Mouse (Mus musculus) MEL (cell line): ENCODE data around the gene Grid1. TPM values are rescaled to one million over a fixed set of nuclear protein-coding genes. Genes with fewer than 3 reads are reported as not detected.

Experiments used
- DNase-seq: peaks from one replicate; pipeline ENCODE4 v3.0.0; 2011; ENCODE audit warnings: low read depth, low spot score
- H3K27ac ChIP-seq: 2 replicates; pipeline ENCODE4 v1.5.1; 2012; ENCODE audit warnings: low read depth, mild to moderate bottlenecking, control low read depth, low read length, moderate library complexity; ENCODE audit not compliant: control insufficient read depth
- H3K27me3 ChIP-seq, 2 experiments: fragments of 150-350 bp in 1 of 2; sonication (generic) in 1 of 2; 2 replicates each; pipeline ENCODE4 v1.6.1; 2012; ENCODE audit warnings: low read length in 2 of 2, mild to moderate bottlenecking in 2 of 2, improper control_type of control experiment in 1 of 2, moderate library complexity in 1 of 2; ENCODE audit not compliant: insufficient read depth in 2 of 2, control insufficient read depth in 1 of 2
- H3K36me3 ChIP-seq, 2 experiments: 2 replicates each; pipeline ENCODE4 v1.6.1; 2012 to 2014; ENCODE audit warnings: low read length in 2 of 2, improper control_type of control experiment in 1 of 2, inconsistent platforms in 1 of 2, mild to moderate bottlenecking in 1 of 2; ENCODE audit not compliant: insufficient read depth in 2 of 2, control insufficient read depth in 1 of 2
- H3K4me1 ChIP-seq, 2 experiments: fragments of 150-350 bp in 1 of 2; sonication (generic) in 1 of 2; 2 replicates each; pipeline ENCODE4 v1.6.1; 2012; ENCODE audit warnings: low read length in 2 of 2, improper control_type of control experiment in 1 of 2, mild to moderate bottlenecking in 1 of 2; ENCODE audit not compliant: insufficient read depth in 2 of 2, control insufficient read depth in 1 of 2
- H3K4me3 ChIP-seq, 2 experiments: fragments of 150-350 bp in 1 of 2; sonication (generic) in 1 of 2; 2 replicates each; pipeline ENCODE4 v1.5.1; 2012; ENCODE audit warnings: low read depth in 2 of 2, low read length in 2 of 2, mild to moderate bottlenecking in 2 of 2, moderate library complexity in 2 of 2, control low read depth in 1 of 2, improper control_type of control experiment in 1 of 2; ENCODE audit not compliant: control insufficient read depth in 1 of 2, insufficient read depth in 1 of 2
- H3K79me2 ChIP-seq: 2 replicates; pipeline ENCODE4 v1.6.1; 2012; ENCODE audit warnings: mild to moderate bottlenecking, low read length, moderate library complexity; ENCODE audit not compliant: control insufficient read depth, poor library complexity, insufficient read depth
- H3K9ac ChIP-seq: 2 replicates; pipeline ENCODE4 v1.6.1; 2012; ENCODE audit warnings: low read depth, mild to moderate bottlenecking, control low read depth, low read length, moderate library complexity; ENCODE audit not compliant: control insufficient read depth, poor library complexity, severe bottlenecking
- H3K9me3 ChIP-seq: fragments of 150-350 bp; sonication (generic); replicated peaks from 2 replicates; pipeline ENCODE4 v1.6.1; 2012; ENCODE audit warnings: mild to moderate bottlenecking, low read length, improper control_type of control experiment, moderate library complexity; ENCODE audit not compliant: insufficient read depth
- CHD1 ChIP-seq: IDR thresholded peaks from 2 replicates; pipeline ENCODE4 v1.6.1; 2012; ENCODE audit warnings: low read depth, mild to moderate bottlenecking, inconsistent platforms, low read length, improper control_type of control experiment
- E2F4 ChIP-seq: IDR thresholded peaks from 2 replicates; pipeline ENCODE4 v1.6.1; 2011; ENCODE audit warnings: low read depth, low read length, improper control_type of control experiment, borderline replicate concordance
- ELF1 ChIP-seq: IDR thresholded peaks from 2 replicates; pipeline ENCODE4 v1.6.1; 2014; ENCODE audit warnings: low read depth, mild to moderate bottlenecking, inconsistent platforms, low read length, improper control_type of control experiment, moderate library complexity
- EP300 ChIP-seq, 2 experiments: IDR thresholded peaks; 2 replicates each; pipeline ENCODE4 v1.6.1; 2011; ENCODE audit warnings: improper control_type of control experiment in 2 of 2, low read length in 2 of 2, low read depth in 1 of 2, mild to moderate bottlenecking in 1 of 2
- ETS1 ChIP-seq: IDR thresholded peaks from 2 replicates; pipeline ENCODE4 v1.6.1; 2012; ENCODE audit warnings: low read depth, mild to moderate bottlenecking, inconsistent platforms, low read length, improper control_type of control experiment, moderate library complexity
- GABPA ChIP-seq: IDR thresholded peaks from 2 replicates; pipeline ENCODE4 v1.6.1; 2012; ENCODE audit warnings: low read depth, mild to moderate bottlenecking, inconsistent platforms, low read length, improper control_type of control experiment, moderate library complexity
- GATA1 ChIP-seq: IDR thresholded peaks from 2 replicates; pipeline ENCODE4 v1.6.1; 2011; ENCODE audit warnings: low read depth, low read length, improper control_type of control experiment
- HCFC1 ChIP-seq: IDR thresholded peaks from 2 replicates; pipeline ENCODE4 v1.6.1; 2012; ENCODE audit warnings: low read depth, mild to moderate bottlenecking, inconsistent platforms, low read length, improper control_type of control experiment, moderate library complexity
- KAT2A ChIP-seq: conservative IDR thresholded peaks from 2 replicates; pipeline ENCODE4 v1.6.1; 2012; ENCODE audit warnings: low read depth, low read length, improper control_type of control experiment, inconsistent platforms
- MAX ChIP-seq: IDR thresholded peaks from 2 replicates; pipeline ENCODE4 v1.6.1; 2011; ENCODE audit warnings: low read length, improper control_type of control experiment
- MAZ ChIP-seq: IDR thresholded peaks from 2 replicates; pipeline ENCODE4 v1.6.1; 2012; ENCODE audit warnings: low read depth, mild to moderate bottlenecking, inconsistent platforms, low read length, improper control_type of control experiment
- MEF2A ChIP-seq: IDR thresholded peaks from 2 replicates; pipeline ENCODE4 v1.6.1; 2014; ENCODE audit warnings: low read depth, mild to moderate bottlenecking, inconsistent platforms, low read length, improper control_type of control experiment; ENCODE audit not compliant: poor library complexity, insufficient replicate concordance, severe bottlenecking; ENCODE audit errors: extremely low read depth
- MXI1 ChIP-seq: IDR thresholded peaks from 2 replicates; pipeline ENCODE4 v1.6.1; 2011; ENCODE audit warnings: mild to moderate bottlenecking, low read depth, low read length, improper control_type of control experiment
- MYB ChIP-seq: IDR thresholded peaks from 2 replicates; pipeline ENCODE4 v1.6.1; 2011; ENCODE audit warnings: mild to moderate bottlenecking, low read depth, low read length, improper control_type of control experiment
- MYC ChIP-seq: IDR thresholded peaks from 2 replicates; pipeline ENCODE4 v1.6.1; 2011; ENCODE audit warnings: low read depth, mild to moderate bottlenecking, low read length, improper control_type of control experiment, moderate library complexity
- NELFE ChIP-seq: IDR thresholded peaks from 2 replicates; pipeline ENCODE4 v1.6.1; 2011; ENCODE audit warnings: low read depth, low read length, improper control_type of control experiment
- POLR2AphosphoS2 ChIP-seq: IDR thresholded peaks from 2 replicates; pipeline ENCODE4 v1.6.1; 2011; ENCODE audit warnings: low read length, improper control_type of control experiment
- RAD21 ChIP-seq: IDR thresholded peaks from 2 replicates; pipeline ENCODE4 v1.6.1; 2011; ENCODE audit warnings: mild to moderate bottlenecking, low read depth, low read length, improper control_type of control experiment
- RCOR1 ChIP-seq: IDR thresholded peaks from 2 replicates; pipeline ENCODE4 v1.6.1; 2012; ENCODE audit warnings: low read depth, mild to moderate bottlenecking, inconsistent platforms, low read length, improper control_type of control experiment
- SIN3A ChIP-seq: IDR thresholded peaks from 2 replicates; pipeline ENCODE4 v1.6.1; 2012; ENCODE audit warnings: low read length, improper control_type of control experiment, inconsistent platforms
- TCF12 ChIP-seq: IDR thresholded peaks from 2 replicates; pipeline ENCODE4 v1.6.1; 2014; ENCODE audit warnings: low read depth, mild to moderate bottlenecking, inconsistent platforms, low read length, improper control_type of control experiment, moderate library complexity
- ZKSCAN1 ChIP-seq: IDR thresholded peaks from 2 replicates; pipeline ENCODE4 v1.6.1; 2012; ENCODE audit warnings: low read depth, mild to moderate bottlenecking, inconsistent platforms, low read length, improper control_type of control experiment, moderate library complexity
- polyA plus RNA-seq, 2 experiments: library from polyadenylated mRNA; stranded (reverse) in 1 of 2; unstranded in 1 of 2; fragments of >175 nt in 1 of 2; fragments of >200 nt in 1 of 2; gene quantifications; 2 replicates each; pipeline versions ENCODE4 v1.2.1 to v1.2.4; 2012; ENCODE audit warnings: low replicate concordance in 2 of 2, low read depth in 1 of 2; ENCODE audit not compliant: insufficient read length in 2 of 2, insufficient read depth in 1 of 2, missing spikeins in 1 of 2
- total RNA-seq: library from RNA; depleted of rRNA; stranded (reverse); fragments of 300-350 nt; gene quantifications from 2 replicates; pipeline ENCODE4 v1.2.3, GENCODE M21; 2012

The Grid1 gene
- total and polyA plus RNA-seq, 3 experiments = not detected

DNA sequence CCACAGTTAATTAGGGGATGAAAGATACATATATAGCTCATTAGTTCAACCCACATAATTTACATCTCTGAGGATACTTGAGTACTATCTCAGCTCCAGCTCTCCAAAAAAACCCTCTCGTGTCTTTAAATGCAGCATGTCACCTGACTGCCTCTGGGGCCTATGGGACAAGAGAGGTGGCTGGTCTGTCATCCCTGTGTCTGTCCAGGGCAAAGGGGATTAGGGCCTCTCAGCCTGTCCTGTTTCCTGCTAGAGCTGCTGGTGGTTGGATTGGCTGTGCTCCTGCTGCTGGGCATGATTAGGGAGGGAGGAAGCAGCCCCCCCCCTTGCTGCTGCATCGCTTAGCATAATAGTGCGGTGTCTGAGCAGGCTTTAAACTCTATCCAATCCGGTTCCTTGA is 88.9 kb downstream of the Grid1 start:
- H3K79me2 ChIP-seq = no peaks in the 10 kb centered on the region
- H3K4me3 ChIP-seq = no peak overlapping the region
- no peaks in the 10 kb centered on the region for H3K27me3 ChIP-seq
- H3K9ac ChIP-seq = no peak overlapping the region
- no peak for DNase-seq
- H3K27ac ChIP-seq = no peak overlapping the region
- TF ChIP-seq CHD1 (no peak), MXI1 (no peak), ZKSCAN1 (no peak), TCF12 (no peak), HCFC1 (no peak), E2F4 (no peak), MAX (no peak), MAZ (no peak)
- H3K9me3 ChIP-seq = no peaks in the 10 kb centered on the region
- H3K36me3 ChIP-seq = no peaks in the 10 kb centered on the region
- H3K4me1 ChIP-seq = no peaks in the 10 kb centered on the region

DNA sequence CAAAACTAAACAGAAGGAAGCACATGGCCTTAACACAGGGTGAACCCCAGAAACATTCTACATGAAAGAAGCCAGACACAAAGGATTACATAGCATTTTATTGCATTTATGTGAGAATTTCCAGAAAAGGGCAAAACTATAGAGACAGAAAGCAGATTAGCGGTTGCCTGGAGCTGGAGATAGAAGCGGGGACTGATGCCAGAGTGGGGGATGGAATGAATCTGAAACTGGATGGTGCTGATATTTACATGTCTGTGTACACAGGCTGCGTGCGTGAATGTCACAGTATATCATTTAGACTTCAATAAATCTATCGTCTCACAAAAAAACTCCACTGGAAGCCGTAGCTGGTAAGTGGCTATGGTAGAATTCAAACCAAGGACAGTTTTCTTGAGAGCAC is 96.4 kb downstream of the Grid1 start:
- H3K27me3 ChIP-seq = no peaks in the 10 kb centered on the region
- H3K9me3 ChIP-seq = no peaks in the 10 kb centered on the region
- no peak overlapping the region for H3K9ac ChIP-seq
- H3K4me3 ChIP-seq = no peak overlapping the region
- H3K27ac ChIP-seq = no peak overlapping the region
- no peaks in the 10 kb centered on the region for H3K4me1 ChIP-seq
- no peaks in the 10 kb centered on the region for H3K36me3 ChIP-seq
- no peak for TF ChIP-seq KAT2A
- TF ChIP-seq EP300 (IDR thresholded peaks at IDR 0.05; ENCODE audit: low read depth in 1 of 2, low read length in 2 of 2) = no peak
- TF ChIP-seq MYB = no peak
- H3K79me2 ChIP-seq = no peaks in the 10 kb centered on the region
- DNase-seq = no peak

DNA sequence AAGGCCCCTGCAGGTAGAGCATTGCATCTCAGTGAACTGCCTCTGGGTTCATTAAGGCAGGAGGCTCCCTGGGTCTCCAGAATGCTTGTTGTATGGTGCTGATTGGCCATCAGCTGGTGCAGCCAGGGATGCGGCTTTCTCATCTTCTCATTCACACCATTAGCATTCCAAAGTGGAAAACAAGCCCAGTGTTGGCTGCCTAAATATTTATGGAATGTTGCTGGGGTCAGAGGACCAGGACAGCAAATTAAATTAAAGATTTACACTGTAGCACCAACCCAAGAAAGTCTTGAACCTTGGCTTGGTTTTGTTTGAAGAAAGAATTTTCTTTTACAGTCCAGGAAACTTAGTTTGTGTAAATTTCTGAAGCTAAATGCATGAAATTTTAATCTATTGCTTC is 97.2 kb downstream of the Grid1 start:
- DNase-seq = no peak
- Histone ChIP-seq H3K27ac (no peak overlapping the region), H3K9me3 (no peaks in the 10 kb centered on the region), H3K79me2 (no peaks in the 10 kb centered on the region), H3K27me3 (no peaks in the 10 kb centered on the region), H3K4me3 (no peak overlapping the region), H3K4me1 (no peaks in the 10 kb centered on the region), H3K36me3 (no peaks in the 10 kb centered on the region), H3K9ac (no peak overlapping the region)
- no peak for TF ChIP-seq POLR2AphosphoS2
- no peak for TF ChIP-seq NELFE
- TF ChIP-seq RCOR1 = no peak
- TF ChIP-seq KAT2A = no peak
- TF ChIP-seq E2F4 = no peak
- no peak for TF ChIP-seq GABPA
- no peak for TF ChIP-seq SIN3A
- TF ChIP-seq RAD21 = no peak
- no peak for TF ChIP-seq GATA1
- no peak for TF ChIP-seq CHD1
- TF ChIP-seq MAZ = no peak
- TF ChIP-seq ETS1 = no peak
- TF ChIP-seq ELF1 = no peak
- TF ChIP-seq MEF2A = no peak
- TF ChIP-seq MYB = no peak
- no peak for TF ChIP-seq MYC
